Mouse (Mus musculus) erythroblast, adult 5-6 weeks (primary cell): ENCODE measurements around the gene Gstp3. TPM values are rescaled to one million over a fixed set of nuclear protein-coding genes. Genes with fewer than 3 reads are reported as not detected.
"Not testable (repeated sequence)": the region's sequence is repeated elsewhere in the genome, so short reads cannot be mapped to it uniquely, and the experiment has no call there.

Experiments used
- ATAC-seq: replicated peaks from 2 replicates; pipeline ENCODE4 v1.8.0; 2016; ENCODE audit warnings: moderate number of reproducible peaks, mild to moderate bottlenecking, moderate TSS enrichment, inconsistent platforms; ENCODE audit not compliant: poor library complexity, low FRiP score, severe bottlenecking
- total RNA-seq, 2 experiments: library from RNA; stranded (forward) in 1 of 2; stranded (reverse) in 1 of 2; fragments of 150-400 nt in 1 of 2; fragments of 200-764, 138-1000 nt in 1 of 2; gene quantifications; 2 replicates each; pipeline versions ENCODE4 v1.2.3 to v1.2.4; 2015 to 2017; ENCODE audit warnings: low replicate concordance in 2 of 2

Gstp3 gene
- total RNA-seq, 2 experiments from 2014 or later, result 11.1 to 30.2 TPM

DNA sequence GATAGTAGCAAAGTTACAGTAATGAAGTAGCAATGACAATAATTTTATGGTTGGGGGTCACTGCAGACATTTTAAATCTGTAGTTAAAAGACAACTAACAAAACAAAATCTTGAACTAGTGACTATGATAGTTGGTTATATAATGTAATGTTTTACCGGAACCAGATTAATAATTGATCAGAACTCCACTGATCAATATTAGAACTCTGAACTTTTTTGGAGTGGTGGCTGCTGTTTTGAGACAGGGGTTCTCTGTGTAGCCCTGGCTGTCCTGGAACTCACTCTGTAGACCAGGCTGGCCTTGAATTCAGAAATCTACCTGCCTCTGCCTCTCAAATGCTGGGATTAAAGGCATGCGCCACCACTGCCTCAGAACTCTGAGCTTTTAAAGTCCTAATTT is 8.9 kb upstream of the Gstp3 start:
- not testable (repeated sequence) for ATAC-seq

GRCm38 (mm10) chr19:4066877-4067276 is 7.5 kb upstream of the Gstp3 start:
- ATAC-seq, result peak; percentile 60

DNA sequence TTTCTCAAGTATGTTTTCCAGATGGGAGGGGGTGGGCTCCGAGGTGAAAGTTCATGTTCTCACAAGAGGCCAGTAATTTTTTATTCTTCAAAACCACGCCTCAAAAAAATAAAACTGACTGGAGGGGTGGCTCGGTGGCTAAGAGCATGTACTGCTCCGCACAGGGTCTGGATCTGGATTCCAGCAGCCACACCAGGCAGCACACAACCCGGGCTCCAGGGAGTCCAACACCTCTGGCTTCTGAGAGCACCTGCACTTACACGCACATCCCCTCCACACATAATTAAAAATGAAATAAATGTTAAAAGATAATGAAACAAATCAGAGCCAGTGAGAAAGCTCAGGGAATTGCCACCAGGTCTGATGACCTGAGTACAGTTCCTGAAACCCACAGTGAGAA is 6.9 kb upstream of the Gstp3 start:
- 0 out of 2 replicates have a peak, but pooled peaks have one; percentile 55 for ATAC-seq

DNA sequence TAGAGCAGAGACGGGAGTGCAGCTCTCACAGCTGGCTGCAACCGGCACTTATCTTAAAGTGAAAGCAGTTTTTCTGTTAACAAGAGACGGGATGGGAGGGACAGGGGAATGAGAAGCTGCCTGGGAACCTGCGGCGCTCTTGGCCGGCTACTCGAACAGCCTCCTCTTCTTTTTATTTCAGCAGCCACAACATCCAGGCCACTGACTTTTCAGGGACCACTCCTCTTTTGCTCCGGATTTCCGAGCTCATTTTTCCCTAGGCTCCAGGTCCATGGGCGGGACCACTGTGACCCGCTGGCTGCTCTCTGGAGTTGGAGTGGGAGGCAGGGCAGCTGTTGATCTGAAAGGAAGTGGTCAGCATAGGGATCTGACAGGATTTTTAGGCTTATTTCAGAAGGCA is 5.1 kb upstream of the Gstp3 start:
- not testable (repeated sequence) for ATAC-seq

DNA sequence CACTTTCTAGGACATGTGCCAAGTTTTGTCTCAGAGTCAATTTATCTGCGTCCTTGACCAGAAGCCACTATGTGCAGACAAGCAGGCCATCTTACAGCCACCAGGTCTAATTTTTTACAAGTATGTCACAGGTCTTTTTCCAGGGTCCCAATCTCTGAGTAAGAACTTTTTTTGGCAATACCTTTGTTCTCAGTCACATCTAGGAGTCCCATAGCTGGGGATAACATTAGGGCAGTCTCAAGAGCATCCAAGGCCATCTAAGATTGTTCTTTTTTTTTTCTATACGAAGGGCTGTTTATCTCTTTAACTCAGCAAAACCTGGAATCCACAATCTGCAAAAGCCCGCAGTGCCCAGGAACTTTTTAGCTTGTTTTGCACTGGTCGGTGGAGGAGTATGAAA is 4.0 kb upstream of the Gstp3 start:
- ATAC-seq, result not testable (repeated sequence)

- ATAC-seq, result no peak
These were observed 1.6 kb upstream of the Gstp3 start for GRCm38 (mm10) chr19:4060899-4061465.

DNA sequence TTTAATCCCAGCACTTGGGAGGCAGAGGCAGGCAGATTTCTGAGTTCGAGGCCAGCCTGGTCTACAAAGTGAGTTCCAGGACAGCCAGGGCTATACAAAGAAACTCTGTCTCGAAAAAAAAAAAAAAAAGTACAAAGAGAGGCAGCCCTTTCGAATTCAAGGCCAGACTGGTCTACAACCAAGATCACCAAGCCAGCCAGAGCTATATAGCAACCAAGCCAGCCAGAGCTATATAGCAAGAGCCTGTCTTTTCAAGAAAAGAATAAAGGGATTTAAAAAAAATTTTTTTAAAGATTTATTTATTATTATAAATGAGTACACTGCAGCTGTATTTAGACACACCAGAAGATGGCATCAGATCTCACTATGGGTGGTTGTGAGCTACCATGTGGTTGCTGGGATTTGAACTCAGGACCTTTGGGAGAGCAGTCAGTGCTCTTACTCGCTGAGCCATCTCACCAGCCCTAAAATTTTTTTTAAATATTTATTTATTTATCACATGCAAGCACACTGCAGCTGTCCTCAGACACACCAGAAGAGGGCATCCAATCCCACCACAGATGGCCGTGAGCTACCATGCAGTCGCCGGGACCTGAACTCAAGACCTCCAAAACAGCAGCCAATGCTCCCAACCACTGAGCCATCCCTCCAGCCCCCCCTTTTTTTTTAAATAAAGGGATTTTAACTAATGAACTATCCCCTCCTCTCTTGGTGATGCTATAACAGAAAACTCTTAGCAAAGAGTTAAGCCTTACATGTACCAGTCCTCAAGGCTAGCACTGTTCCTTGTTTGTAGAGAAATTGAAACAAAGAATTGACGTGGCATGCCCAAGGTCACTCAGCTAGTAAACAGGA is 902 bp upstream of the Gstp3 start:
- ATAC-seq, result not testable (repeated sequence)

GRCm38 (mm10) chr19:4058581-4058980 is 788 bp downstream of the Gstp3 start:
- ATAC-seq, result peak; percentile 1; the same call in 1 of the 2 replicates

DNA sequence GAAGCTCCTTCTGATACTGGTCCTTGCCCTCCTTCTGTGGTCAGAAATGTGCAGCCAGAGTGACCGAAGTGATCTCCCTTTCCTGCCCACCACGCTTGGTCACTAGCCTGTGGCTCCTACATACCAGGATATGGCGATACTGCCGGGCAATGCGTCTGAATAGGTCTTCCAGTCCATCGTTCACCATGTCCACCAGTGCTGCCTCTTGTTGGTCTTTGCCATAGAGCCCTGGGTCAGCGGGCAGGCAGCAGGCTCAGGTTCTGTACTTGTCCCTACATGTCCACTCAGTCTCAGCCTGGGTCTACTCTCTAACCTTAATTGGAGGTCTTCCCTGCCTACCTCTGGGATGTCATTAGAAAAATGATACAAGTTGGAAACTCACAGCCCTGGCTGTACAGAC is 1.4 kb downstream of the Gstp3 start:
- ATAC-seq, result no peak

DNA sequence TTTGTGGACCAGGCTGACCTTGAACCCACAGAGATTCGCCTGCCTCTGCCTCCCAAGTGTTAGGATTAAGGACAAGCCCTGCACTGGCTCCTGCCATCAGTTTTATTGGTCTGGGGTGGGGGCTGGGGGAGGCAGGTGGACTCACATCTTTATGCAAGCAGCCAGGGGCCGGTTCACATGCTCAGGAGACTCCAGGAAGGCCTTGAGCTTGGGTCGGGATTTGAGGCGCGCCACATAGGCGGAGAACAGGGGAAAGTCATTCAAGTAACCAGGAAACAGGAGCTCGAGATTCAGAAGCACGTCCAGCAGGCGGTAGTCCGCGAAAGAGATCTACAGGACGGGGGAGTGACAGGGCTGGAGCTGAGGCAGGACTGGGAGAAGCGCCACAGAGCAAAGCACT is 2.0 kb downstream of the Gstp3 start:
- no peak for ATAC-seq

GRCm38 (mm10) chr19:4056727-4057126 is 2.6 kb downstream of the Gstp3 start:
- no peak for ATAC-seq

GRCm38 (mm10) chr19:4055947-4056693 is 3.2 kb downstream of the Gstp3 start:
- ATAC-seq, result no peak

- no peak for ATAC-seq
These were observed 4.0 kb downstream of the Gstp3 start for GRCm38 (mm10) chr19:4055216-4055946.

GRCm38 (mm10) chr19:4054613-4055012 is 4.8 kb downstream of the Gstp3 start:
- ATAC-seq, result no peak

DNA sequence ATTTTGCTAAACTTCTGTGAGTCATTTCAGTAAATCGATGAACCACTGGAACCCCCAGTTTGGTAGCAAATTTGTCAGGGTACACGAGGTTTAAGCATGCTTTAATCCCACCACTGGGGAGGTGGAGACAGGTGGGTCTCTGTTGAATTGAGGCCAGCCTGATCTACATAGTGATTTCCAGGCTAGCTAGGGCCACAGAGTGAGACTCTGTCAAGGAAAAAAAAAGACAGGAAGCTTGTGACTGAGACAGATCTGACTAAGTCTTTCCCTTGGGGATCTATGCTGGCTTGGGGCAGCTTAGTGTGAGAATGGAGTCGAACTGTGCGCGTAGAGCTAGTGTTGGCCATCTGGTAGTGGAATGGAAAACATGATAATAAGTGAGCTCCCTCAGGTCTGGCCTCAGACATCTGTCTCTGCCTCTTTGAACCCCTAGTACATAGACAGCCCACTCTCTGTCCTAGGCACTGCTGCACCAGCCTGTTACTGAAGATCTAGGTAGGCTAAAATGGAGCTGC is 6.8 kb downstream of the Gstp3 start:
- no peak for ATAC-seq

GRCm38 (mm10) chr19:4051741-4052515 is 7.4 kb downstream of the Gstp3 start:
- no peak for ATAC-seq

DNA sequence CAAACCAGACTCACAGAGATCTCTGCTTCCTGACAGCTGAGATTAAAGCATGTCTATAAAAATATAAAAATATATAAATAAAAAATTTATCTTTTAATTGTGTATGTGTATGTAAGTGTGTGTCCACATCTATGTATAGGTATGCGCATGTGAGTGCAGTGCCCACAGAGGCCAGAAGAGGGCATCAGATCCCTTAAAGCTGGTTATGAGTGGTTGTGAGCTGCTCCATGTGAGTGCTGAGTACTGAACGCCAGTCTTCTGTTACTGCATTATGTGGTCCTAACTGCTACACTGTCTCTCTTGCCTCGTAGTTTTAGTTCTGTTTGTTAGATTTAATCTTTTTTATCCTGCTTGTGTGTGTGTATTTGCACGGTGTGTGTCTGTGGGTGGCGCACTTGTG is 8.4 kb downstream of the Gstp3 start:
- no peak for ATAC-seq

GRCm38 (mm10) chr19:4049069-4049468 is 10.3 kb downstream of the Gstp3 start:
- not testable (repeated sequence) for ATAC-seq

DNA sequence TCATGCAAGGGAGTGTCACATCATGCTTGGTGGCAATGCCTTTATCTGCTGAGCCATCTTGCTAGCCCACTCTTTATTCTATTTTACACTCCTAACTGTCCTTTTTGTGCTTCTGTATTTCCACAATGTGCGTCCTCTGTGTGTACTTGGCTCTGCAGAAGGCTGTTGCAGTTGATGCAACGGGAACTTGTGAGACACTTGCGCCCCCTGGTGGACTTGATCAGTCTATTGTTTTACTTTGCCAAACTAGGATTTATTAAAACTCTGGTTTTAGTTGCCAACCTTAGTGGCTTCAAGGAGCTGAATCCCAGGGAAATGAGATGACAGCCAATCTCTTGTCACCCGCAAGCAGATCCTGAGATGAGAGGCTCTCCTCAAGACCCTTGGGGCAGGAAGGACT is 11.5 kb downstream of the Gstp3 start:
- peak; percentile 50 for ATAC-seq
